In genomic region chr6:46918701-46919274, GRCm38 (mm10) we compare ENCODE assay signal across 11 mouse cellular contexts.
DNase-seq lines count a peak whose midpoint lies in the region; ATAC-seq and TF ChIP-seq lines count a peak whose summit lies in the region.
"Had no signal": no experiment of that assay in that cellular context is flagged by ENCODE, and none has a peak within 500 bp of the region (broad histone marks: within the 10 kb centered on the region; RNA-seq: fewer than 3 reads in every experiment).

No protein-coding gene starts in this region.

- ATAC-seq in frontal cortex, adult (ENCODE audit: low TSS enrichment), result peak; percentile 62; the same call in 1 of the 2 replicates
- no peak for ATAC-seq in limb, embryonic 14.5 days (ENCODE audit: low FRiP score, low read depth)
- ATAC-seq: lung, postnatal 0 days had no signal

- no peak overlapping the region for H3K27ac ChIP-seq in limb, embryonic 14.5 days (replicated peaks; ENCODE audit: low read depth, low read length)
- H3K27ac ChIP-seq in limb, embryonic 10.5 days, result no peak overlapping the region
- H3K27ac ChIP-seq: embryonic facial prominence, embryonic 12.5 days; limb, embryonic 13.5 days had no signal

- no peak for DNase-seq in frontal cortex, postnatal 14 days (ENCODE audit: low spot score in 2 of 2)
- peak; percentile 17 for DNase-seq in limb, embryonic 14.5 days (ENCODE audit: low spot score)
- DNase-seq in limb, embryonic 10.5 days (ENCODE audit: low spot score), result no peak
- peak; percentile 9 for DNase-seq in ES-CJ7 (ENCODE audit: low read depth, low spot score)
- DNase-seq in cerebellum, postnatal 25 days, result peak; percentile 10 to 36
- no peak for DNase-seq in heart, postnatal 4 days
- DNase-seq: heart, adult 11 months had no signal

- H3K9me3 ChIP-seq in limb, embryonic 14.5 days (ENCODE audit: control insufficient read depth, low read length), result no peaks in the 10 kb centered on the region
- no peaks in the 10 kb centered on the region for H3K9me3 ChIP-seq in limb, embryonic 10.5 days (replicated peaks)
- H3K9me3 ChIP-seq: embryonic facial prominence, embryonic 12.5 days; limb, embryonic 13.5 days had no signal

- WGBS in limb, embryonic 14.5 days, result 76% methylated on average over 8 of the region's 8 CpGs
- 83% methylated on average over 8 of the region's 8 CpGs for WGBS in limb, embryonic 10.5 days

- no peaks in the 10 kb centered on the region for H3K27me3 ChIP-seq in limb, embryonic 14.5 days (ENCODE audit: control insufficient read depth, insufficient read depth, low read length)
- no peaks in the 10 kb centered on the region for H3K27me3 ChIP-seq in limb, embryonic 10.5 days (ENCODE audit: low read depth, poor library complexity, severe bottlenecking)
- H3K27me3 ChIP-seq: embryonic facial prominence, embryonic 12.5 days; limb, embryonic 13.5 days had no signal

- H3K4me2 ChIP-seq in limb, embryonic 14.5 days (replicated peaks; ENCODE audit: low read depth, low read length, severe bottlenecking), result no peak overlapping the region
- H3K4me2 ChIP-seq: embryonic facial prominence, embryonic 12.5 days; limb, embryonic 13.5 days had no signal

- H3K36me3 ChIP-seq in limb, embryonic 14.5 days (ENCODE audit: control insufficient read depth, insufficient read depth, low read length), result no peaks in the 10 kb centered on the region
- H3K36me3 ChIP-seq in limb, embryonic 10.5 days, result no peaks in the 10 kb centered on the region
- H3K36me3 ChIP-seq: embryonic facial prominence, embryonic 12.5 days; limb, embryonic 13.5 days had no signal

- no peak overlapping the region for H3K9ac ChIP-seq in limb, embryonic 14.5 days (ENCODE audit: low read depth, low read length, severe bottlenecking)
- H3K9ac ChIP-seq: embryonic facial prominence, embryonic 12.5 days; limb, embryonic 13.5 days had no signal

- no peaks in the 10 kb centered on the region for H3K4me1 ChIP-seq in limb, embryonic 14.5 days (ENCODE audit: control insufficient read depth, insufficient read depth, low read length)
- no peaks in the 10 kb centered on the region for H3K4me1 ChIP-seq in limb, embryonic 10.5 days
- H3K4me1 ChIP-seq: embryonic facial prominence, embryonic 12.5 days; limb, embryonic 13.5 days had no signal

- no peak overlapping the region for H3K4me3 ChIP-seq in limb, embryonic 14.5 days (replicated peaks; ENCODE audit: low read length)
- no peak overlapping the region for H3K4me3 ChIP-seq in limb, embryonic 10.5 days
- H3K4me3 ChIP-seq: embryonic facial prominence, embryonic 12.5 days; limb, embryonic 13.5 days had no signal

- TF ChIP-seq POLR2A in limb, embryonic 14.5 days (IDR thresholded peaks at IDR 0.05; ENCODE audit: borderline replicate concordance, extremely low read depth, insufficient read depth, insufficient read length), result no peak

Comparison
In these comparisons a context has a peak if more than half of its experiments do, and no peak if none do; other contexts are left out.
1. DNase-seq: peak in limb, embryonic 14.5 days (single experiment), ES-CJ7 (single experiment) and cerebellum, postnatal 25 days (2 of 2); none in frontal cortex, postnatal 14 days (0 of 2), limb, embryonic 10.5 days (single experiment) and heart, postnatal 4 days (single experiment).